Mouse (Mus musculus) bone marrow, adult 2 months (tissue): ENCODE measurements around the gene Hdac5.

Experiments
- CTCF ChIP-seq: fragments of 200-500 bp; IDR thresholded peaks from 2 replicates; pipeline ENCODE4 v1.5.1; 2011; ENCODE audit warnings: low read length, control low read depth; ENCODE audit not compliant: control insufficient read depth, insufficient read depth
- POLR2A ChIP-seq: fragments of 200-500 bp; IDR thresholded peaks from 2 replicates; pipeline ENCODE4 v1.6.1; 2011; ENCODE audit warnings: low read depth, mild to moderate bottlenecking, control low read depth, low read length, borderline replicate concordance; ENCODE audit not compliant: control insufficient read depth

- no peak for TF ChIP-seq POLR2A
- no peak for TF ChIP-seq CTCF
Measured at GRCm38 (mm10) chr11:102186235-102186634, 43.7 kb downstream of the Hdac5 start.
